Mouse (Mus musculus) intestine, postnatal 0 days (tissue): ENCODE data around the gene Btbd9. TPM values are rescaled to one million over a fixed set of nuclear protein-coding genes. Genes with fewer than 3 reads are reported as not detected.
A peak's percentile ranks its signal among the peaks of the same experiment; 100 is the strongest.

ENCODE experiments used
- ATAC-seq: fragments of 200-750 bp; cut with Nextera tagmentation; 2 replicates; pipeline ENCODE4 v1.8.0; 2017; ENCODE audit warnings: mild to moderate bottlenecking, moderate TSS enrichment, moderate library complexity
- H3K27ac ChIP-seq: fragments of 300-500 bp; sonication (generic); 2 replicates; pipeline ENCODE4 v1.5.1; 2014; ENCODE audit warnings: mild to moderate bottlenecking, low read depth, low read length, moderate library complexity
- H3K27me3 ChIP-seq: fragments of 300-500 bp; sonication (generic); replicated peaks from 2 replicates; pipeline ENCODE4 v1.6.1; 2014; ENCODE audit warnings: low read length, mixed read lengths; ENCODE audit not compliant: control insufficient read depth, insufficient read depth
- H3K36me3 ChIP-seq: fragments of 300-500 bp; sonication (generic); 2 replicates; pipeline ENCODE4 v1.6.1; 2014; ENCODE audit warnings: mild to moderate bottlenecking, moderate library complexity; ENCODE audit not compliant: control insufficient read depth, insufficient read depth
- H3K4me1 ChIP-seq: fragments of 300-500 bp; sonication (generic); replicated peaks from 2 replicates; pipeline ENCODE4 v1.6.1; 2014; ENCODE audit warnings: antibody characterized with exemption, low read length, mixed read lengths; ENCODE audit not compliant: control insufficient read depth, insufficient read depth
- H3K4me2 ChIP-seq: fragments of 300-500 bp; sonication (generic); replicated peaks from 2 replicates; pipeline ENCODE4 v1.6.1; 2014; ENCODE audit warnings: low read depth, mild to moderate bottlenecking, moderate library complexity
- H3K4me3 ChIP-seq: fragments of 300-500 bp; sonication (generic); 2 replicates; pipeline ENCODE4 v1.5.1; 2014; ENCODE audit warnings: low read depth, low read length
- H3K9ac ChIP-seq: fragments of 300-500 bp; sonication (generic); 2 replicates; pipeline ENCODE4 v1.6.1; 2014; ENCODE audit warnings: mild to moderate bottlenecking, low read depth, low read length
- H3K9me3 ChIP-seq: fragments of 300-500 bp; sonication (generic); 2 replicates; pipeline ENCODE4 v1.6.1; 2016; ENCODE audit warnings: mixed run types; ENCODE audit not compliant: control insufficient read depth
- CTCF ChIP-seq: sonication (generic); IDR thresholded peaks from 2 replicates; pipeline ENCODE4 v1.5.1; 2016; ENCODE audit warnings: low read depth, mild to moderate bottlenecking, control low read depth, antibody characterized with exemption, moderate library complexity
- WGBS: fragments of 180-500 bp; shearing (Covaris S2); extraction: QIAGEN DNeasy Blood & Tissue Kit; methylation state at CpG from one replicate; pipeline ENCODE4 v1.1.7; 2014; 5-methylcytosine and 5-hydroxymethylcytosine counted together
- polyA plus RNA-seq: library from polyadenylated mRNA; unstranded; fragments of >200 nt; fragmentation: Nextera tagmentation; extraction: Ambion mirVana; gene quantifications from 2 replicates; pipeline ENCODE4 v1.2.1, GENCODE M21; 2015

Gene Btbd9
- polyA plus RNA-seq, 1 experiment from 2014 or later = 35.9 TPM

DNA sequence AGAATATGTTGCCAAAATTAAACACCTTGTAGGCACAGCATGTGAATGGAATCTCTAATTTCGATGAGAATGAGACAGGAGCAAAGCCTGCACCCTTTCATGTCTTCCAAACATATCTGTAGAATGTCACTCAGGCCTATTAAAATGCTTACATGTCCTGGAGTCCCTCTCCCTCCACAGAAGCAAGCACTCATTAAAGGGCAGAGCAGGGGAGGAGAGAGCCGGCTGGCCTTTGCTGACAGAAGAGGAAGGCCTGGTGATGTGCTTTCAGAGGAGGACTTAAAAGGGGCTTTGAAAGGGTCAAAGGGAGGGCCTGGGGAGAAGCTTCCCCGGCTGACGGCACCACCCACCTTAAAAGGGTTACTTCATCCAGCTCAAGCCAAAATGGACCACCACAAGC lies 107.9 kb downstream of the Btbd9 start:
- 66% methylated on average over 4 of the region's 4 CpGs for WGBS
- Histone ChIP-seq H3K4me3 (no peak overlapping the region), H3K36me3 (no peaks in the 10 kb centered on the region), H3K9ac (no peak overlapping the region), H3K27ac (no peak overlapping the region), H3K4me1 (no peaks in the 10 kb centered on the region; the same call in 1 of the 2 replicates), H3K4me2 (no peak overlapping the region), H3K27me3 (no peaks in the 10 kb centered on the region), H3K9me3 (no peaks in the 10 kb centered on the region)
- ATAC-seq = no peak
- TF ChIP-seq CTCF = no peak

- H3K4me2 ChIP-seq = peak overlapping the region; percentile 27
- ATAC-seq = no peak
- no peaks in the 10 kb centered on the region for H3K27me3 ChIP-seq
- H3K9me3 ChIP-seq = no peaks in the 10 kb centered on the region
- WGBS = 58% methylated on average over 14 of the region's 14 CpGs
- H3K36me3 ChIP-seq = no peaks in the 10 kb centered on the region
- H3K4me1 ChIP-seq = no peaks in the 10 kb centered on the region; the same call in 1 of the 2 replicates
- TF ChIP-seq CTCF = no peak
- H3K4me3 ChIP-seq = no peak overlapping the region
- H3K27ac ChIP-seq = no peak overlapping the region
- no peak overlapping the region for H3K9ac ChIP-seq
Observed at GRCm38 (mm10) chr17:30467566-30468213, 108.6 kb downstream of the Btbd9 start.

DNA sequence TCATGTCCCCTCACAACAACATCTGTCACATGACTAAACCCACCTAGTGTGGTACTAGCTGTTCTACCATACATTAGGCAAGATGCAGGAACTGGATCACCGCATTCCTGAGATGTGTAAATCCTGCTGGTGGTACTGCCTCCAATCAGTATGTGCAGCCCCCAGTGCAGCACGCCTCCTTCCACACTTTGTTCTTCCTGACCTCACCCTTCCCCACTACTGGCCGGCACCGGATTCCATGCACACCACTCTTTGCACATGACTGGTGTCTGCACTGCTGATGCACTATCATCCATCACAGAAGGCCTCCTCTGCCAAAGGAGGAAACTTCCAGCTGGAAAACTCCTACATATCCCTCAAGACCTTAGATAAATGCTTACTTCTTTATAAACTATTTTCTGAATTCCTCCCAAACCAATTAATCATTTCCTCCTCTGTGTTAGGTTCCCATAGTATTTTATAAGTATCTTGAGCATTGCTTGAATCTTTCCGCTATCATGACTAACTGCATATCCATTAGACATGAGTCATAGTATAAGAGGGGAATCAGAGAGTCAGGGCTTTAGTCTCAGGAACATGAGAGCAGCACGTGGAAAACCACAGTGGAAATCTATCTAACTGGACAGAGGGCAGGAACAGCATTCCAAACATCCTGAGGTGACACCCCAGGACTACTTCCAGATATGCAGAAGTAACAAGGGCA lies 111.1 kb downstream of the Btbd9 start:
- H3K36me3 ChIP-seq = peaks cover 4% of the 10 kb centered on the region; the same call in 1 of the 2 replicates
- H3K4me2 ChIP-seq = no peak overlapping the region
- no peak for TF ChIP-seq CTCF
- 65% methylated on average over 6 of the region's 6 CpGs for WGBS
- no peak overlapping the region for H3K27ac ChIP-seq
- no peak overlapping the region for H3K4me3 ChIP-seq
- H3K4me1 ChIP-seq = no peaks in the 10 kb centered on the region
- H3K9me3 ChIP-seq = no peaks in the 10 kb centered on the region
- H3K27me3 ChIP-seq = no peaks in the 10 kb centered on the region
- ATAC-seq = no peak
- no peak overlapping the region for H3K9ac ChIP-seq

DNA sequence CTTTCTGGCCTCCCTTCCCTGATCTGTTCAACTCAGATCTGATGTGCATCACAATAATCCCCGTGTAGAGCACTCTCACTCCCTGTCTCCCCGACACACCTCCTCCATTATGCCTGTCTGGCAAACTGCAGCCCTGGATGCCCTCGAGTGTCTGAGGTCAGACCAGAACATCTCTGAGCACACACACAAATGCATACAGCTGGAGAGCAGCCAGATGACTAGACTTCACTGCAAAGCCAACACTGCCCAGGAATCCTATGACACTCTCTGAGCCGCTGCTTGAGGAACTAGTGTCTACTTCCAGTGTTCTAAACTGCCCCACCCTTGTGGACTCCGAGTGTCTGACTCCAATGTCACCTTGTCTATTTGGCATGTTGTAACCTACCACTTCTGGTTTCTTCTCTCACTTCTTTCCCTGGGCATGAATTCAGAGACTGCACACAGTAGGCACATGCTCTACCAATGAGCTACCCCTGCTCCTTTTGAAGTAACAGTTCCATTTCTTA lies 112.0 kb downstream of the Btbd9 start:
- H3K36me3 ChIP-seq = peaks cover 4% of the 10 kb centered on the region; the same call in 1 of the 2 replicates
- H3K27me3 ChIP-seq = no peaks in the 10 kb centered on the region
- no peak for ATAC-seq
- no peak overlapping the region for H3K4me3 ChIP-seq
- TF ChIP-seq CTCF = no peak
- no peak overlapping the region for H3K9ac ChIP-seq
- H3K27ac ChIP-seq = no peak overlapping the region
- no peak overlapping the region for H3K4me2 ChIP-seq
- 52% methylated on average over 5 of the region's 5 CpGs for WGBS
- H3K4me1 ChIP-seq = no peaks in the 10 kb centered on the region
- no peaks in the 10 kb centered on the region for H3K9me3 ChIP-seq

DNA sequence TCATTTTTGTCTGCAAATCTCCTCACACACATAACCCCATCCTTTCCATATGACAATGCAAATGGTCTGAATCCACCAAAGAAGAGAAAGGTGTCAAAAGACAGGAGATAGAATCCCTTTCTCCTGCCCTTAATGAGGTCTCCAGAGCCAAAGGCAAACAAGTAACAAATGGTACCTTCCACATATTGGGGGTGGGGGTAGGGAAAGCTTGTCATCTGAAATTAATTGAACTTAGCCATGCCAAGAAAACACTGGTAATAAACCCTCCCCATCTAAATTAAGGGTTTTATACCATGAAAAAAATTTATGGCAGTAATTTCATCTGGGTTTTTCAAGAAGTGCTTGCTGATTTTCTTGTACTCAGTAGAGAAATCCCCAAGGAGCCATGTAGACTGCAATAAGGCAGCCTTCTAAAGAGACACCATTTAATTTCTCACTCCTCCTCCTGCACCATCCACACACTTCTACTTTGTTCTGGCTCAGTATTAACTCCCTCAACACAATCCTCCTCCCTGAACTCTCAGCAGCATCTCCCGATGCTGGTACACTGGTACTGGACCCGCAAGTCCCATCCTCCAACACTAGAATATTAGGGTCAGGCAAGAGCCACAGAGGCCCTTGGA lies 115.5 kb downstream of the Btbd9 start:
- Histone ChIP-seq H3K27me3 (no peaks in the 10 kb centered on the region), H3K9me3 (no peaks in the 10 kb centered on the region), H3K4me3 (no peak overlapping the region), H3K36me3 (peaks cover 4% of the 10 kb centered on the region; the same call in 1 of the 2 replicates), H3K4me2 (no peak overlapping the region), H3K4me1 (no peaks in the 10 kb centered on the region), H3K9ac (no peak overlapping the region), H3K27ac (no peak overlapping the region)
- ATAC-seq = no peak
- no peak for TF ChIP-seq CTCF
- 90% methylated on average over 2 of the region's 2 CpGs for WGBS

DNA sequence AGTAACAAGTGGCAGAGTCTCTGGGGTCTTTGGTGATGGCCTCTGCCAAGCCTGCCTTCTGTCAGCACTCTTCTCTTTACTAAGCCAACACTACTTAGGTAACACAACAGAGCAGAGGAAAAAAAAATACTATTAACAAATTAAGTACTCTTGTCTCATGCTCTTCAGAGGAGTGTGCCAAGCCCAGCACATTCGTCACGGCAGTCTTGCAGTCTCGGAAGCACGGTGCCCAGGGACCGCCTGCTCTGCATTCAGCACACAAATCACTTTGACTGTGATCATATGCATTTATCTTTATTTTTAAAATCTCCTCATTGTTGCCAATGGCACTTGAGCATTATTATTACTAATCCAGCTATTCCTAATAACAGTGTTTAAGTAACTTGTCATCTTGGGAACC lies 116.6 kb downstream of the Btbd9 start:
- peaks cover 4% of the 10 kb centered on the region; the same call in 1 of the 2 replicates for H3K36me3 ChIP-seq
- H3K4me1 ChIP-seq = no peaks in the 10 kb centered on the region
- H3K4me3 ChIP-seq = no peak overlapping the region
- no peaks in the 10 kb centered on the region for H3K27me3 ChIP-seq
- no peaks in the 10 kb centered on the region for H3K9me3 ChIP-seq
- no peak for TF ChIP-seq CTCF
- no peak for ATAC-seq
- 83% methylated on average over 5 of the region's 5 CpGs for WGBS
- H3K9ac ChIP-seq = no peak overlapping the region
- no peak overlapping the region for H3K4me2 ChIP-seq
- no peak overlapping the region for H3K27ac ChIP-seq
